Mouse (Mus musculus) CH12.LX (cell line): ENCODE data around the gene Sugt1.

Experiments used
- CTCF ChIP-seq, 2 experiments: IDR thresholded peaks in 1 of 2; conservative IDR thresholded peaks in 1 of 2; 2 replicates each; pipeline ENCODE4 v1.5.1; 2011 to 2012; ENCODE audit warnings: low read depth in 2 of 2, low read length in 2 of 2, improper control_type of control experiment in 1 of 2, inconsistent platforms in 1 of 2, mild to moderate bottlenecking in 1 of 2, moderate library complexity in 1 of 2
- EP300 ChIP-seq: IDR thresholded peaks from 2 replicates; pipeline ENCODE4 v1.6.1; 2011; ENCODE audit warnings: low read length, improper control_type of control experiment
- MAX ChIP-seq: IDR thresholded peaks from 2 replicates; pipeline ENCODE4 v1.6.1; 2011; ENCODE audit warnings: low read length, improper control_type of control experiment
- NRF1 ChIP-seq: IDR thresholded peaks from 2 replicates; pipeline ENCODE4 v1.6.1; 2014; ENCODE audit warnings: low read depth, mild to moderate bottlenecking, inconsistent platforms, low read length, improper control_type of control experiment, moderate library complexity
- POLR2A ChIP-seq: IDR thresholded peaks from 2 replicates; pipeline ENCODE4 v1.6.1; 2011; ENCODE audit warnings: low read depth, mild to moderate bottlenecking, improper control_type of control experiment, low read length
- POLR2AphosphoS2 ChIP-seq: IDR thresholded peaks from 2 replicates; pipeline ENCODE4 v1.6.1; 2011; ENCODE audit warnings: low read depth, low read length, improper control_type of control experiment
- RCOR1 ChIP-seq: conservative IDR thresholded peaks from 2 replicates; pipeline ENCODE4 v1.6.1; 2012; ENCODE audit warnings: low read depth, mild to moderate bottlenecking, inconsistent platforms, low read length, improper control_type of control experiment
- ZKSCAN1 ChIP-seq: IDR thresholded peaks from 2 replicates; pipeline ENCODE4 v1.6.1; 2012; ENCODE audit warnings: low read depth, inconsistent platforms, low read length, improper control_type of control experiment, borderline replicate concordance

DNA sequence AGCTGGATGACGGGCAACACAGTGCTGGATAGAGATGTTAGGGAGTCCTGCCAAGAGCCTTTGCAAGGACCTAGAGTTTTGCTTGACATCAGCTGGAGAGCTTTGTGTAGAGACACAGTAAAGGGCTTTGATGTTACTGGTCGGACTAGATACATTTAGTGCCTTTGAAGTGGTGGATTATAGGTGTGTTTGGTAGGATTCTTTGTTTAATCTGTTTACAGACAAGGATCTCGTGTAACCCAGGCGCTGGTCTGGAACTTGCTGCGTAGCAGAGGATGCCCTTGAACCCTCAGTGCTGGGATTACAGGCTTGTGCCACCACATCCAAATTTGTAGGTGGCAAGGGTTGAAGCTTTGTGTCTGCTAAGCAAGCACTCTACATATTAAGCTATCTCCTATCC is 6.6 kb downstream of the Sugt1 start:
- TF ChIP-seq CTCF (conservative IDR thresholded peaks at IDR 0.05 in 1 of 2, IDR thresholded peaks at IDR 0.05 in 1 of 2; ENCODE audit: low read depth in 2 of 2, low read length in 2 of 2) (no peak), POLR2A (no peak), NRF1 (no peak), ZKSCAN1 (no peak), POLR2AphosphoS2 (no peak), MAX (no peak), EP300 (no peak), RCOR1 (no peak)
